Comparison of ENCODE assay signal across 8 mouse cellular contexts in genomic region chr8:79162533-79163308, GRCm38 (mm10).
DNase-seq lines count a peak whose midpoint lies in the region; ATAC-seq and TF ChIP-seq lines count a peak whose summit lies in the region.

No protein-coding gene starts in this region.

- no peaks in the 10 kb centered on the region for H3K36me3 ChIP-seq in hindbrain, postnatal 0 days (ENCODE audit: insufficient read depth, low read length)
- peaks cover 24% of the 10 kb centered on the region for H3K36me3 ChIP-seq in limb, embryonic 14.5 days (ENCODE audit: control insufficient read depth, insufficient read depth, low read length)
- H3K36me3 ChIP-seq in myocyte (ENCODE audit: control insufficient read depth, insufficient read depth): no peaks in the 10 kb centered on the region

- H3K9ac ChIP-seq in hindbrain, postnatal 0 days (replicated peaks; ENCODE audit: low read length): no peak overlapping the region
- no peak overlapping the region for H3K9ac ChIP-seq in limb, embryonic 14.5 days (ENCODE audit: low read depth, low read length, severe bottlenecking)

- 42% methylated on average over 10 of the region's 10 CpGs for WGBS in hindbrain, postnatal 0 days
- WGBS in limb, embryonic 14.5 days: 25% methylated on average over 10 of the region's 10 CpGs

- H3K4me1 ChIP-seq in brown adipose tissue, adult 24 weeks (ENCODE audit: control insufficient read depth, insufficient read depth, insufficient read length, low read length): peaks cover 20% of the 10 kb centered on the region
- 0 out of 2 replicates have a peak, but pooled peaks cover 3% of the 10 kb centered on the region for H3K4me1 ChIP-seq in hindbrain, postnatal 0 days (ENCODE audit: insufficient read depth, low read length)
- peaks cover 21% of the 10 kb centered on the region for H3K4me1 ChIP-seq in limb, embryonic 14.5 days (ENCODE audit: control insufficient read depth, insufficient read depth, low read length)

- peak overlapping the region; percentile 75 for H3K27ac ChIP-seq in brown adipose tissue, adult 24 weeks (replicated peaks; ENCODE audit: low read depth, low read length)
- H3K27ac ChIP-seq in hindbrain, postnatal 0 days: no peak overlapping the region
- H3K27ac ChIP-seq in limb, embryonic 14.5 days (replicated peaks; ENCODE audit: low read depth, low read length): peak overlapping the region; percentile 75; the same call in 1 of the 2 replicates

- no peak overlapping the region for H3ac ChIP-seq in myocyte (ENCODE audit: control insufficient read depth, insufficient read length)

- DNase-seq in left cerebral cortex, adult 18-20 months (ENCODE audit: low spot score in 2 of 2): peak; percentile 14 to 21
- DNase-seq in left cerebral cortex, postnatal 36 days (ENCODE audit: low spot score in 2 of 2): no peak
- peak; percentile 41 to 47 for DNase-seq in gastrocnemius, adult 8-10 months (ENCODE audit: low spot score in 2 of 2)
- DNase-seq in hindbrain, postnatal 0 days (ENCODE audit: low spot score): peak; percentile 69
- peak; percentile 82 for DNase-seq in limb, embryonic 14.5 days (ENCODE audit: low spot score)
- peak; percentile 23 for DNase-seq in yolk sac, embryonic 10.5 days (ENCODE audit: low spot score)

- no peaks in the 10 kb centered on the region for H3K9me3 ChIP-seq in hindbrain, postnatal 0 days (ENCODE audit: low read length)
- H3K9me3 ChIP-seq in limb, embryonic 14.5 days (ENCODE audit: control insufficient read depth, low read length): no peaks in the 10 kb centered on the region

- no peak overlapping the region for H3K4me2 ChIP-seq in hindbrain, postnatal 0 days (ENCODE audit: low read depth, low read length)
- no peak overlapping the region for H3K4me2 ChIP-seq in limb, embryonic 14.5 days (replicated peaks; ENCODE audit: low read depth, low read length, severe bottlenecking)
- H3K4me2 ChIP-seq in myocyte (ENCODE audit: low read depth): peak overlapping the region; percentile 40

- intact Hi-C loops in left cerebral cortex, postnatal 36 days (cut with DNase I): no loop called here

- TF ChIP-seq CTCF in hindbrain, postnatal 0 days (IDR thresholded peaks at IDR 0.05; ENCODE audit: low read depth): no peak

- ATAC-seq in hindbrain, postnatal 0 days: peak; percentile 72
- peak; percentile 78 for ATAC-seq in limb, embryonic 14.5 days (ENCODE audit: low FRiP score, low read depth)

- H3K27me3 ChIP-seq in hindbrain, postnatal 0 days (ENCODE audit: insufficient read depth, low read length): no peaks in the 10 kb centered on the region
- no peaks in the 10 kb centered on the region for H3K27me3 ChIP-seq in limb, embryonic 14.5 days (ENCODE audit: control insufficient read depth, insufficient read depth, low read length)
- no peaks in the 10 kb centered on the region for H3K27me3 ChIP-seq in myocyte (ENCODE audit: control insufficient read depth, insufficient read depth, insufficient read length)

- H3K4me3 ChIP-seq in brown adipose tissue, adult 24 weeks (ENCODE audit: insufficient read depth, low read depth, low read length): no peak overlapping the region
- H3K4me3 ChIP-seq in hindbrain, postnatal 0 days (ENCODE audit: low read length): no peak overlapping the region
- no peak overlapping the region for H3K4me3 ChIP-seq in limb, embryonic 14.5 days (replicated peaks; ENCODE audit: low read length)
- H3K4me3 ChIP-seq in myocyte: no peak overlapping the region

- no peaks in the 10 kb centered on the region for H3K79me2 ChIP-seq in myocyte (ENCODE audit: control insufficient read depth, insufficient read depth)

- no peak for TF ChIP-seq POLR2A in limb, embryonic 14.5 days (IDR thresholded peaks at IDR 0.05; ENCODE audit: borderline replicate concordance, extremely low read depth, insufficient read depth, insufficient read length)
- no peak for TF ChIP-seq POLR2A in myocyte (IDR thresholded peaks at IDR 0.05; ENCODE audit: insufficient read length, low read depth)

TF ChIP-seq in myocyte, 11 proteins besides CTCF, POLR2A, EP300 and RAD21:
- TF ChIP-seq MYOG (IDR thresholded peaks at IDR 0.05; ENCODE audit: control insufficient read depth in 1 of 3, insufficient read depth in 1 of 3, insufficient read length in 2 of 3, low read depth in 2 of 3) (no peak), MYOD1 (IDR thresholded peaks at IDR 0.05; ENCODE audit: control insufficient read depth in 1 of 3, insufficient read length in 2 of 3, low read depth in 2 of 3) (peak in 1 of 3 experiments; percentile 22), POLR2AphosphoS2 (IDR thresholded peaks at IDR 0.05; ENCODE audit: insufficient read length, low read depth) (no peak), TCF3 (IDR thresholded peaks at IDR 0.05; ENCODE audit: insufficient read length, low read depth) (no peak), USF1 (IDR thresholded peaks at IDR 0.05; ENCODE audit: low read depth) (no peak)

Comparison
In these comparisons a context has a peak if more than half of its experiments do, and no peak if none do; other contexts are left out.
1. DNase-seq: peak in left cerebral cortex, adult 18-20 months (2 of 2), gastrocnemius, adult 8-10 months (2 of 2), hindbrain, postnatal 0 days (single experiment), limb, embryonic 14.5 days (single experiment) and yolk sac, embryonic 10.5 days (single experiment); none in left cerebral cortex, postnatal 36 days (0 of 2).